Mouse (Mus musculus): ENCODE data around the gene Dicer1. TPM values are rescaled to one million over a fixed set of nuclear protein-coding genes. Genes with fewer than 3 reads are reported as not detected.

The Dicer1 gene
- polyA plus RNA-seq, 1 experiment, result 43.0 TPM

- no peak for TF ChIP-seq POLR2A (IDR thresholded peaks at IDR 0.05; ENCODE audit: borderline replicate concordance, extremely low read depth, insufficient read depth, insufficient read length, poor library complexity, severe bottlenecking)
- TF ChIP-seq CTCF (IDR thresholded peaks at IDR 0.05; ENCODE audit: borderline replicate concordance, extremely low read depth, insufficient read depth, insufficient read length), result no peak
- no peak for DNase-seq (ENCODE audit: low read depth)
These were observed 78.8 kb downstream of the Dicer1 start for GRCm38 (mm10) chr12:104672976-104673375.

GRCm38 (mm10) chr12:104672406-104672805, 79.3 kb downstream of the Dicer1 start:
- TF ChIP-seq POLR2A (IDR thresholded peaks at IDR 0.05; ENCODE audit: borderline replicate concordance, extremely low read depth, insufficient read depth, insufficient read length, poor library complexity, severe bottlenecking) (no peak), CTCF (IDR thresholded peaks at IDR 0.05; ENCODE audit: borderline replicate concordance, extremely low read depth, insufficient read depth, insufficient read length) (no peak)
- no peak for DNase-seq (ENCODE audit: low read depth)

- TF ChIP-seq CTCF (IDR thresholded peaks at IDR 0.05; ENCODE audit: borderline replicate concordance, extremely low read depth, insufficient read depth, insufficient read length) (no peak), POLR2A (IDR thresholded peaks at IDR 0.05; ENCODE audit: borderline replicate concordance, extremely low read depth, insufficient read depth, insufficient read length, poor library complexity, severe bottlenecking) (no peak)
- DNase-seq (ENCODE audit: low read depth), result no peak
These were observed 83.9 kb downstream of the Dicer1 start for GRCm38 (mm10) chr12:104667846-104668245.

- no peak for DNase-seq (ENCODE audit: low read depth)
- TF ChIP-seq POLR2A (IDR thresholded peaks at IDR 0.05; ENCODE audit: borderline replicate concordance, extremely low read depth, insufficient read depth, insufficient read length, poor library complexity, severe bottlenecking) (no peak), CTCF (IDR thresholded peaks at IDR 0.05; ENCODE audit: borderline replicate concordance, extremely low read depth, insufficient read depth, insufficient read length) (no peak)
These were observed 85.8 kb downstream of the Dicer1 start for GRCm38 (mm10) chr12:104665951-104666350.

- no peak for DNase-seq (ENCODE audit: low read depth)
- TF ChIP-seq POLR2A (IDR thresholded peaks at IDR 0.05; ENCODE audit: borderline replicate concordance, extremely low read depth, insufficient read depth, insufficient read length, poor library complexity, severe bottlenecking) (no peak), CTCF (IDR thresholded peaks at IDR 0.05; ENCODE audit: borderline replicate concordance, extremely low read depth, insufficient read depth, insufficient read length) (no peak)
These were observed 86.2 kb downstream of the Dicer1 start for GRCm38 (mm10) chr12:104665521-104665920.

GRCm38 (mm10) chr12:104656146-104656545, 95.6 kb downstream of the Dicer1 start:
- TF ChIP-seq POLR2A (IDR thresholded peaks at IDR 0.05; ENCODE audit: borderline replicate concordance, extremely low read depth, insufficient read depth, insufficient read length, poor library complexity, severe bottlenecking) (no peak), CTCF (IDR thresholded peaks at IDR 0.05; ENCODE audit: borderline replicate concordance, extremely low read depth, insufficient read depth, insufficient read length) (no peak)

GRCm38 (mm10) chr12:104655006-104655405, 96.7 kb downstream of the Dicer1 start:
- no peak for TF ChIP-seq CTCF (IDR thresholded peaks at IDR 0.05; ENCODE audit: borderline replicate concordance, extremely low read depth, insufficient read depth, insufficient read length)
- TF ChIP-seq POLR2A (IDR thresholded peaks at IDR 0.05; ENCODE audit: borderline replicate concordance, extremely low read depth, insufficient read depth, insufficient read length, poor library complexity, severe bottlenecking), result no peak
- DNase-seq (ENCODE audit: low read depth), result no peak

More at GRCm38 (mm10) chr12:104656146-104656545, 95.6 kb downstream of the Dicer1 start:
- DNase-seq (ENCODE audit: low read depth), result no peak

- DNase-seq (ENCODE audit: low read depth), result no peak
- TF ChIP-seq CTCF (IDR thresholded peaks at IDR 0.05; ENCODE audit: borderline replicate concordance, extremely low read depth, insufficient read depth, insufficient read length), result no peak
- no peak for TF ChIP-seq POLR2A (IDR thresholded peaks at IDR 0.05; ENCODE audit: borderline replicate concordance, extremely low read depth, insufficient read depth, insufficient read length, poor library complexity, severe bottlenecking)
These were observed 99.7 kb downstream of the Dicer1 start for GRCm38 (mm10) chr12:104652021-104652420.

GRCm38 (mm10) chr12:104651269-104651668, 100.5 kb downstream of the Dicer1 start:
- no peak for DNase-seq (ENCODE audit: low read depth)
- no peak for TF ChIP-seq POLR2A (IDR thresholded peaks at IDR 0.05; ENCODE audit: borderline replicate concordance, extremely low read depth, insufficient read depth, insufficient read length, poor library complexity, severe bottlenecking)
- TF ChIP-seq CTCF (IDR thresholded peaks at IDR 0.05; ENCODE audit: borderline replicate concordance, extremely low read depth, insufficient read depth, insufficient read length), result no peak

- no peak for TF ChIP-seq POLR2A (IDR thresholded peaks at IDR 0.05; ENCODE audit: borderline replicate concordance, extremely low read depth, insufficient read depth, insufficient read length, poor library complexity, severe bottlenecking)
- no peak for TF ChIP-seq CTCF (IDR thresholded peaks at IDR 0.05; ENCODE audit: borderline replicate concordance, extremely low read depth, insufficient read depth, insufficient read length)
- DNase-seq (ENCODE audit: low read depth), result peak; percentile 40
These were observed 101.1 kb downstream of the Dicer1 start for GRCm38 (mm10) chr12:104650510-104651260.

GRCm38 (mm10) chr12:104648366-104648765, 103.4 kb downstream of the Dicer1 start:
- TF ChIP-seq POLR2A (IDR thresholded peaks at IDR 0.05; ENCODE audit: borderline replicate concordance, extremely low read depth, insufficient read depth, insufficient read length, poor library complexity, severe bottlenecking), result no peak
- no peak for TF ChIP-seq CTCF (IDR thresholded peaks at IDR 0.05; ENCODE audit: borderline replicate concordance, extremely low read depth, insufficient read depth, insufficient read length)

GRCm38 (mm10) chr12:104642337-104642736, 109.4 kb downstream of the Dicer1 start:
- TF ChIP-seq POLR2A (IDR thresholded peaks at IDR 0.05; ENCODE audit: borderline replicate concordance, extremely low read depth, insufficient read depth, insufficient read length, poor library complexity, severe bottlenecking), result no peak
- TF ChIP-seq CTCF (IDR thresholded peaks at IDR 0.05; ENCODE audit: borderline replicate concordance, extremely low read depth, insufficient read depth, insufficient read length), result no peak
- DNase-seq (ENCODE audit: low read depth), result peak; percentile 49

More at GRCm38 (mm10) chr12:104648366-104648765, 103.4 kb downstream of the Dicer1 start:
- no peak for DNase-seq (ENCODE audit: low read depth)
